Mouse (Mus musculus) adrenal gland (tissue): Measurements from ENCODE around the gene Trmt13.

Experiments
- intact Hi-C: fragments of 180-260 bp; cut with DNase I; formaldehyde crosslinking; loops from one replicate; pipeline ENCODE4 v1.15.1; 2025

The Trmt13 gene

DNA sequence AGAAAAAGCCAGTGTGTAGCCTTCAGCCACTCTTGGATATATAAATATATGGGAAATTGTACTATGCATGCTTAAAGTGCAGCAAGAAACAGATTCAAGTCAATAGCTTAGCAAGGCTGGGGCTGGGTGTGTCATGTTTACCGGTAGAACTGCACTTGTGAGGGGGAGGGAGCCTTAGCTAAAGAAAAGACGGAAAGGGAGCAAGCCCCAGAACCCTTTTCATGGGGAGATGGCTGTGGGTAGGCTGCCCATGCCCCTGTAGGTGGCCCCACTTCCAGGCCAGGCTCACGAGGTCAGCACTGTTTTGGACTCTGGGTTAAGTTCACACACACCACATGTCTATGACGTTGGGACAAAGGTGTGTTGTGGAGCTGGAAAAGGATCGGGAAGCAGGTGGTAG is 21.4 kb upstream of the Trmt13 start:
- intact Hi-C loops: loop anchor here (5.0 kb wide), 1 partner anchor 38 kb away; no protein-coding TSS in a partner anchor

DNA sequence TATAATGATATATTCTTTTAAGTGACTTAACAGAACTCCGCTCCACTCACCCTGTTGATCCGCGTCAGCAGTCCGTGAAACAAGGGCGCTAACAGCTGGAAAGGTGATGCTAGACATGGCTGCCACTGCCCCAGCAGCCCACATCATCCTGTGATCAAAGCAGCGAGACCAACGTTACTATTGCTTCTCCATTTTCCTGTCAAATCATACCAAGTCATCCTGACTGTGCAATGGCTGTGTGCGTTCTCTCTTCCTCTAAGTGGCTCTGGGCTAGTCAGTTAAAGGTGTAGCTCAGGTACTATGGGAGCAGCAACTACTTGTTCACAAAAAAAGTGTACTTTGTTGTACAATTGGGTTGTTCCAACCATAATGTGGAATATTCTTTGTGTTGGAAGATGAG is 20.5 kb upstream of the Trmt13 start:
- intact Hi-C loops: loop anchor here (5.0 kb wide), 1 partner anchor 38 kb away; no protein-coding TSS in a partner anchor

DNA sequence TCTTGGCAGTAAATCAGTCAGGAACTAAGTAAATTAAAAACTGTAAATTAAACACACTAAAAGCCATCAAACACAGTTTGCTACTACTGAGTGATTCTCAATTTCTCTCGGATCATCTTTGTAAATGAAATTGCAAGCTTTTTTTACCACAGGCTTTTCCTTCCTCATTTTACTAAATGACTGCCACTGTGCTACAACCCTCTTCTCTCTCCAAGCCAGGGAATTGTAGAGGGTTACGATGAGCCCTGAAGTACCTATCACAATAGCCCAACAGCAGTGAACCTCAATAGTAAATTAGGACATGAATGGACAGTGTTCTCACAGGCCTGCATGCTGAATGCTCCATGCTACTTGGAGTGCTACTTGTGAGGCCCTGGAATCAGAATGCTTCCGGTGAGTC is 19.7 kb upstream of the Trmt13 start:
- intact Hi-C loops: no loop called here

DNA sequence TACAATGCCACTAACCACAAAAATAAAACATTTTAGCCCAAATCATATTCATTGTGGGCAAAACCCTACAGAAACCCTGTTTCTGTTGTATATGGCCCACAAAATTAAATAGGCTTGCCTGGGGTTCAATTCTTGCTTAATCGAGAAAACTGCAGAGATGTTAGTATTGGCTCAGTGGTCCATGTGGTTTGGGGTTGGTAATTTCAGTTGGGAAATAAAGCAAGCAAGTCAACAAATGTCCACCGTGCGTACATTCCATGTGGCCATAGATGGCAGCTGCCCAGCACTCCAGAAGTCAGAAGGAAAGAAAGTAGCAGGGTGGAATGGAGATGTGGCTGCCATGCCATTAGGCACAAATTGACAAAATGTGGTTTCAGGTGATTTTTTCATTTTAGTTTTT is 18.6 kb upstream of the Trmt13 start:
- intact Hi-C loops: no loop called here

DNA sequence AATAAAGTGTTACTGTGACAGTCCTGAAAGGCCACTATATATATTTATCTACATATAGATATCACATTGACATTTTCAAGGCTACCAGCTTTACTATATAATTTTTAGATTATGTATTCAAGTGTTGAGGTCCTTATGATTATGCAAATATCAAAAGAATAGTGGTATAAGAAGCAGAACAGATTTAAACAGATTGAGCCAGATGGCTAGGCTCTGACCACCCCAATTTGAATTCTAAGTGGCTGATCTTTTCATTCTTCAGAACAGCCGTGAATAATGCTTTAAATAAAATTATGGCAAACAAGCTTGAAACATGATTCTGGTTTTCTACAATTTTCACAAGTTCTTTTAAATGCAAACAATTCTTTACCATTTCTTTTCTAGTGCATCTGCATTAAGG is 17.1 kb upstream of the Trmt13 start:
- intact Hi-C loops: no loop called here

DNA sequence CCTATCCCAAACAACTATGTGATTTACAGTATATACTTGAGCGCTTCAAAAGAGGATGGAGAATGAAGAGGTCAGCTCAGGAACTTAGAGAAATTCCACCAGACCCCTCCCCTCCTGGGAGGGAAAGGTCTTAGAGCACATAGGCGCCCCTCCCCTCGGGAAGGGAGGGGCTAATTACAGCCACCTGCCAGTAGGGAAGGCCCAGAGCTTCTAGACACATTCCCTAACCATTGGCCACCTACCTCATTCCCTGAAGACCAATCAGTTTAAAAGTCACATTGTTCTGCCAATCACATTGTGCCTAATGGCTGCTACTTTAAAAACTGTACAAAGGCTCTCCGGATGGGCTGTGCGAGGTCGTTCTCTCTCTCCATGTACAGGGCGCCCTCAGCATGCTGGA is 8.3 kb upstream of the Trmt13 start:
- intact Hi-C loops: no loop called here

DNA sequence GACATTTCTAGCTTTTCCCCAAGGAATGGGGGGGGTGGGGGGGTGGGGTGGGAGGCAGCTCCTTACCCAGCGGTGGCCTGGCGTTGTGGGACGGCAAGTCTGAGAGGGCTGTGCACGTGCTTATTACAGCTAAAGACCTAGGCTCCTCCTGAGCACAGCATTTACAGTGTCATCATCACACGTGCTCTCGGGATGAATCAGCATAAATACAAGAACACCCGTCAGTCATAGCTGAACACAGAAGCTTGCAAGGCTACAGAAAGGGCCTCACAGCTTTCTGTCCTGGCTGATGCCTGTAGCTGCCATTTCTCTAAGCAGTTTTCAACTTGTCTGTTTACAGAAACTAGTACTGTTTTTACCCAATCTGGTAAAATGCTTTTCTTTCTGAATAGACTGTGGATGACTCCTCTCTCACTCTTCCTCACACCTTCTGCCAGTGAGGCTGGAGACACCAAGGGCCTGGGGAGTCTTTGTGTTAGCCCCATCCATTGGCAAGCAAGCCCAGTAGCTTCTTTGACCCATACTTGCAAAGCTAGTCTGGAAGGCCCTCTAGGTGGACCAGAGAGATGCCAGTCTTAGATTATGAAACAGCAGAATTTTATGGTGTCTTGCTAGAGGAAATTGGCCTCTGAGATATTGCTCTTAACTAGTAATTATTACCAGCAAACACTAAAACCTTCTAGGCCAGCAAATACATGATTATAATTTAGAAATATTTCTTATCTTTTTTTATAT is 6.4 kb upstream of the Trmt13 start:
- intact Hi-C loops: no loop called here

DNA sequence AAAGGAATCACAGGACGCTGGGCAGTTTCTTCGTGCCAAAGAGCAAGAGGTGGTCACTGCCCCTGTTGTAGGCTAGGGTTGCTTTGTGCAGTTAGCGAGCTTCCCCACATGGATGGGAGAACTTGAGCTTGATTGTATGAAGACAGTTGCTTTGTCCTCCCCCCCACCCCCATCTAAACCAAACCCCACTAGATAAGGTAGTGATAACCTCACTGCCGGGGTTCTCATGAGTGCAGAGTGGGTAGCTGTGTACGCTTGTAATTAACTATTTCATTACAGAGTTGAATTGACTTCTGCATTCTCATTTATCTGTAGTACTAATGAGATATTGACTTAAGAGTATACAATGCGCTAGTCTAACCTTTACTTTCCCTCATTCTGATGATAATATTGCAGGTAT is 4.5 kb upstream of the Trmt13 start:
- intact Hi-C loops: no loop called here

DNA sequence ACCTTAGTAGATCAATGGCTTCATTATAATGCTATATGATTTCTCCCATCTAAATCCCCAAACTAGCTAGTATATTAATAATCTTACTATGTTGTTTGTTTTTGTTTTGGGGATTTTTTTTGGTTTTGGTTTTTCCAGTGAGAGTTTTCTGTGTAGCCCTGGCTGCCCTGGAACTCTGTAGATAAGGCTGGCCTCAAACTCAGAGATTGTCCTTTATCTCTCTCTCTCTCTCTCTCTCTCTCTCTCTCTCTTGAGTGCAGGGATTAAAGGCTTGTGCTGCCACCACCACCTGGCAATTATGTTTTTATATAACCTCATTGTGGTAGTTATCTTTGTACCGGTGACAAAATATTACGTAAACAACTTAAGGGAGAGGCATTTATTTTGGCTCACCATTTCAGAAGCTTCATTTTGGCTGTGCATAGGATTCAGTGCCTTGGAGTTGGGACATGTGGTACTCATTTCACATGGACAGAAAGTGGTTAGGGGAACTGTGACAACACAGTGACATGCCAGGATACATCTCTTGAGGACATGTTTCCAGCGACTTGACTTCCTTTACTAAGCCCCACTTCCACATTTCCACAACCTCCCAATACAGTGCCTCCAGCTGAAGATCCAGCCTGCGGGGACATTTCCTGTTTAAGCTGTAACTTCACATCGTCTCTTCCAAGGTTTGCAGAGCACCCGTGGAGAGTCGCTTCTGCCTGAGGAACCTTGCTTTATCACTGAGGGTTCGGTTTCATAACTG is 1.1 kb upstream of the Trmt13 start:
- intact Hi-C loops: no loop called here

DNA sequence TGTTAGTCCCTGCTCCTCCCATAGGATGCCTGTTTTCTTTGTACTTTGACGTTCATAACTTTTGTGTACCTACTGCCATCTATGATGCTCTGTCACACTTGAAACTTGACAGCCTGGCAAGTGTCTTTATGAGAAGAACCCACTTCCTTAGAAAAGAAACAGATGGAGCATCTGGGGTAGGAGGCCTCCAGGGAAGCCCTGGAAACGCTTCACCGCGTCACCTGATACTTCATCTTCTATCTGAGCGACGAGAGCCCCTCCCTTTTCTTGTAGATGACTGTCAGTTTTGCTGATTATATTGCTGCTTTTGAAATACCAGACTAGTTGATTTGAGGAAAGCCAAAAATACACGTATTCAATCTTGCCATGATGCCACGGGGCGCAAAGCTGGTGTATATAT is 9.8 kb downstream of the Trmt13 start:
- intact Hi-C loops: no loop called here

DNA sequence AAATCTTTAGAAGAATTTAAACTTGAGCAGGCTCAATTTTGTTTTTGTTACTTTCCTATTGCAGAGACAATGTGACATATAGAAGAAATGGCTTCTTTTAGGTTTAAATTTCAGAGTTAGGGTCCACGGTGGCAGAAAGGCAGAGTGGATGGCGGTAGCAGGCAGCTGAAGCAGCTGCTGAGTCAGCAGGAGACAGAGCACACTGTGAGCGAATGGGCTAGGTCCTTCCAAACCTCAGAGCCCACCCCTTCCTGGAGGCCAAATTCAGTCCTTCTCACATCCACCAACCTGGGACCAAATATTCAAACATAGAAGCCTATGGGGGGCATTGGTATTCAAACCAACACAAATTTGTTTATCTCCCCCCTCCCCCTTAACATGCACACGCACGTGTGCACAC is 12.6 kb downstream of the Trmt13 start:
- intact Hi-C loops: no loop called here

DNA sequence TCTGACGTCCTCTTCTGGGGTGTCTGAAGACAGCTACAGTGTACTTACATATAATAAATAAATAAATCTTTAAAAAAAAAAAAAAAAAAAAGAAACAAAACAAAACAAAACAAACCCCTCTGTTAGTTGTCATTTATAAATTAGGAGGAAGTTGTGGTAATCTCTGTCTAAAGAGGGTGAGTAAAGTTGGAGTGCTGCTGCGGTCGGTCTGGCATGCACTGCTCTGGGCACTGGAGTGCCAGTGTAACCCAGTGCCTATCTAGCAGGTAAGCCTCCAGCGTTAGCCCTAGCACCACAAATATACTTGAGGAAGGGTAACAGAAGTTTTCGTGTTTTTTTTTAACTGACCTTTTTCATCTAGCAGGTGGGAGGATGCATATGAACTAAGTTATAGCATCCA is 13.4 kb downstream of the Trmt13 start:
- intact Hi-C loops: no loop called here

DNA sequence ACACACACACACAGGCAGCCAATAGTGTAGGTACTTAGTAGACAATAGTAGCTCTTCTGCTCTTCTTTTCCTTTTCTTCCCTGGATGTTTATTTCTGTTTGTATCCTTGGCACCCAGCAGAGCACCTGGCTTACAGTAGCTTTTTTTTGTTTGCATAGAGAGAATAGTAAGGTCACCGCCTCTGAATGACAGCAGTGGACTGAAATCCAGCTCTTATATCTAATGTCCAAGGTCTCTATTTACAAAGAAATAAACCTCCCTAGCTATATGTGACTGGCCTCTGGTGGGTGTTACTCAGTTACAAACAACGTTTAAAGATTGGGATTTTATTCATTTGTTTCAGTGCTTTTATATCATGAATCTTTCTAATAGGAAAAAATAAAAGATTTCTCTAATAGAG is 14.7 kb downstream of the Trmt13 start:
- intact Hi-C loops: loop anchor here (5.0 kb wide), 3 partner anchors 38 to 153 kb away; partner anchors contain the start of gene Mfsd14a

DNA sequence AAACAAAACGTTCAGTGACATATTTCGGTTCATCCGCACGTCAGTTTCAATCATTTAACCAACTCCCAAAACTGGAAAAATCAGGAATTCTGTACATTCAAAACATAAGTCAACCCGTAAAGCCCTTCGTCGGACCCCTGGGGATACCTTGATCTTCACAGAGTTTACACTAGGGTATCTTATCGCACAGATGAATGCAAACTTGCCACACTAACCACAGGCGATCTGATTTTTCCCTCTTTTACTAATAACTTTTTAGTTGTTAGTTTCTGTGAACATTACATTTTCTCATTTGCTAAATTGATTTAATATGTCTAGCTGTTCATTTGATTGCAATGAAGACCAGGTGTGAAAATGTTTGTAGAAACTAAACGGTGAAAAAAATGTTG is 18.8 kb downstream of the Trmt13 start:
- intact Hi-C loops: loop anchor here (5.0 kb wide), 3 partner anchors 42 to 157 kb away; partner anchors contain the start of gene Mfsd14a

DNA sequence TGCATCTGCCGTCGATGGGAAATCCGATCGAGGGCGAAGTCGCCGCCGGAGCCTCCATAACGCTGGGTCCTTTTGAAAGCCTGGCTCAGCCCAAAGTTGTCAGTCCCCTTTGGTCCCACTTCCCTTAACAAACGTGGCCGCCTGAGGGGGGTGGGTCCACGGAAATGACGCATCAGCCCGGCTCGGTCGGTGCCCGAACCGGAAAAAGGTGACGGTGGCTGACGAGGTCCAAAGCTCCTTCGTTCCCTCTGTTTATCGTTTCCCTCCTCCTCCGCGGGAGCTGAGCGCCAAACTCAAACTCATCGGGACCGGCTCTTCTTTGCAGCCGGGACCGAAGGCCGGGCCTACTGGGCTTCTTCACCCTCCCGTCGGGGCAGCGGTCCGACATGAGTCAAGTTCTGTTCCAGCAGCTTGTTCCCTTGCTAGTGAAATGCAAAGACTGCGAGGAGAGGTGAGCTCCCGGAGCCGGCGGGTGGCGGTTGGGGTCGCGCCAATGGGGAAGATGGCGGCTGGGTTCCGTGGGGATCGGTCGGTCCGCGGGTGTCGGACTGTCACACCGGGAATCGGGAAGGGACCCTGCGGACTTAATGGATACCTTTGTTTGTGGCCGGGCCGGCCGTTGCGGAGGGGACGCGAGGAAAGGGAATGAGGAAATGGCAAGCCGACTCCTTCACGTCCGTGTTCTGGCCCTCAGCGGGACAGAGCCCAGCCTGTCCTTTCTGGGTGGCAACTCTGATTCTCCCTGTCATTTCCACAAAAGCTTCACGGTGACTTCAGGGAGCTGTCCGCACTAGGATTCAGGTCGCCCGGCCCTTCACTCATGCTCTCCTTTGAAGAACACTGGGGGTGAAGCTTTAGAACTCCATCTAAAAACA is 19.4 kb downstream of the Trmt13 start, which contains the start of gene Sass6:
Gene Sass6 (plus strand): TSS at position 255 of the 875 bp plus-strand sequence.
- intact Hi-C loops: loop anchor here (5.0 kb wide), 3 partner anchors 42 to 157 kb away; partner anchors contain the start of gene Mfsd14a

DNA sequence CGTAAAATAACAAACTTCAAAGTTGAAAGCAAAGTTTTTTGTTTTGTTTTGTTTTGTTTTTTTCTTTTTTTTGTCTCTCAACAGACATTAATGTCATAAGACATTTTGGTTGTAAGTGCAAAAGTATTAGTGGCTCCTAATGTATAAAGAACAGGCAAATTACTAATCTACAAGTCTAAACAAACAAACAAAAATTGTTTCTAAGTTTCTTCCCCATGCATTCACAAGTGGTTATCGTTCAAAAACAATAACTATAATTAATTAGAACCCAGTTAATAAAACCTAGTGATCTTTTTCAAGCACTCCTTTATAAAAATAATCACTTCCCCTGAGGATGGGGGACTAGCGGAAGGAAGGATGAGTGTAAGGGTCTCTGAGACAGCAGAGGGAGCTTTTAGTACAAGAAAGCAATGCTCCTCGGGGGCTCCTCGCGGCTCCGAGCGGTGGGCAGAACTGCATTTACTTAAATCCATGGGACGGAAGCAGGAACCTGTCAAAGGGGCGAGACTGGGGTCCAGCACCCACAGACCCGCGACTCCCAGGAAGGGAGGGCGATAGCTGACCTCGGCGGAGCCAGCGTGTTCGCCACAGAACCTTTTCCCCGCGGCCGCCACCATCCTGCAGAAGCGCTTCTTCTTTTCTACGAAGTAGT is 20.2 kb downstream of the Trmt13 start:
- intact Hi-C loops: no loop called here

DNA sequence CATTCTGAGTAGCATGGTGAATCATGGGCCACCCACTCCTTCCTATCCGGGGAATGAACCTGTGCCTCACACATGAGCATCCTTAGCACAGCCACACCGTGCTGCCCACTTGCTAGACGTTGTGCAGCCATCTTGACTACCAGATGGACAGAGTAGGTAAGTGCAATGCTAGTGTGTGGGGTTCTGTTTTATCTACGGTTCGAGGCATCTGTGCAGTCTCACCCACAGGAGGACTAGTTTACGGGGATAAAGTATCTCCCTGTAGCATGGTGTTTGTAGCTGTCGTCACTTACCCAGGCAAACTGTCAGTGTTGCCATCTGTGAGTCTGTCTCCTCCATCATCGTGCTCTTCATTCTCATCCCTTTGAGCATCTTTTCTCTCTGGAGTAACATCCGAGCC is 32.2 kb downstream of the Trmt13 start:
- intact Hi-C loops: no loop called here

DNA sequence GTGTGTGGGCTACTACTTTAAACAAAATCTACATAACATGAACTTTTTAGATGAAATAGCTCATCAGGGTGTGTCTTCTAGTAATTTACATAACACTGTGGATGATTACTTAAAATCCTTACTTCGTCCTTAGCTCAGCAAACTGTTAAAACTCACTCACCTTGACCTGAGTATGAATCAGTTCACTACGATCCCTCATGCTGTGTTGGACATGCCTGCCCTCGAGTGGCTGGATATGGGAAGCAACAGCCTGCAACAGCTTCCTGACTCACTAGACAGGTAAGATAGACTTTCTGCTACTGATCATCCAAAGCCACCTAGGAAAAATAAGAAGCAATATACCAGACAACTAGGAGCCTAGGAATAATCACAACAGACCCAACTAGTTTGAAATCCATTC is 37.1 kb downstream of the Trmt13 start:
- intact Hi-C loops: loop anchor here (5.0 kb wide), 2 partner anchors 70 to 245 kb away; partner anchors contain the start of gene Rtca

DNA sequence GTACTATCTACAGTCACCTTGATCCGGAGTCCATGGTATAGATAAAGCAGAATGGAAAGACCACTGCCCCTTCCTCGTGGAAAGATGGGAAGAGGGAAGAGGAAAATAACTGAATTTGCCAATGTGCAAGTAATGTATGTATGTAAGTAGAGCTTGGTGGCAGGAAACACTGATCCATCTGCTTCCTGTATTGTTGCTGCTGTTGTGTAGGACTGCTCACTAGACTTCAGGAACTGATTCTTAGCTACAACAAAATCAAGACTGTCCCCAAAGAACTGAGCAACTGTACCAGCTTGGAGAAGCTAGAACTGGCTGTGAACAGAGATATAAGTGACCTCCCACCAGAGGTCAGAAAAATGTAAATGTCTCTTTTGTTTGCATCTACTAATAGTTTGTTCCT is 43.8 kb downstream of the Trmt13 start:
- intact Hi-C loops: no loop called here

DNA sequence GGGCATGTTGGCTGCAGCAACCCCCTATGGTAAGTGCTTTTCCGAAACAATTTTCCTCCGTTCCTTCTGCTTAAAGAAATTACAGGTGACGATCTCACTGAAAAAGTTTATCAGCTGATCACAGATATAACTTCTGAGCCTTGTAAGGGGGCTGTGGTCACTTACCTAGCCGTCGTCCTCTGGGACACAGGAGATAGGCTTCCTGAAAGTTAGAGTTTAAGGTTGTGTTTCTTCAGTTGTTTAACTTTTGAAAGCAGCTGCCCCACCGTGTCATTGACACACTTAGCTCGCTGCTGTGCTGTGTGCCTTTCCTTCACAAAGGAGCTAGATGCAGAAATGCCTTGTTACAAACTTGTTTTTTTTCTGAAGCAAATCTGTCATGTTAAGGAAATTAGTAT is 51.3 kb downstream of the Trmt13 start:
- intact Hi-C loops: no loop called here
